Mouse (Mus musculus): ENCODE measurements at regions not wholly inside any gene's neighbourhood (a gene's known extent, or its start where the extent isn't known, plus 50 kb on each side); places are given as distances from the start of the nearest gene placed in this dataset.

DNA sequence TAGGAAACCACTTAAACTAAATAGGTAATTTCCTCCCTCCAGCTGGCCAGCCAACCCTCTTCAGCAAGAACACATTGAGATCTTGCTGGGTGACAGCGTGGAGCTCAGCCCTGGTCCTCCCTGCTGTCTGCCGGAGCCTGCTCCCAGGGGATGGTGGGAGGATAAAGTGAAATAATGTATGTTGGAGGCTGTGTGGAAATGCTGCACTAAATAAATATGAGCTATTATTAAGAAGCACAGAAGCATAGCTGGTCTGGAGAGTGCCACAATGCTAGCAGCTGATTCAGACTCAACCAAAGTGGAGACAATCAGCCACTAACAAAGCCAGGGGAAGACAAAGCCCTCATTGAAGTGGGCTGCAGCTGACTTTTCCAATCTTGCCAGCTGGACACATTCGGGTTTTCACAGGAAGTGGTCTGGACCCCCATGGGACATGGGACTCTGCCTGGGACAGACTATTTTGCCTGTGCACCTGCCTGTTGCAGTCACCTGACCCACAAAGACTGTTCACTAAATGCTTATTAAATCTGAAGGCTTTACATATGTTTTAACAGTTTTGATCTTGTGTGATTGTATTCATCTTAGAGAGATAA lies 248.3 kb downstream of the Emp1 start:
- DNase-seq (ENCODE audit: low spot score in 2 of 2), result no peak

DNA sequence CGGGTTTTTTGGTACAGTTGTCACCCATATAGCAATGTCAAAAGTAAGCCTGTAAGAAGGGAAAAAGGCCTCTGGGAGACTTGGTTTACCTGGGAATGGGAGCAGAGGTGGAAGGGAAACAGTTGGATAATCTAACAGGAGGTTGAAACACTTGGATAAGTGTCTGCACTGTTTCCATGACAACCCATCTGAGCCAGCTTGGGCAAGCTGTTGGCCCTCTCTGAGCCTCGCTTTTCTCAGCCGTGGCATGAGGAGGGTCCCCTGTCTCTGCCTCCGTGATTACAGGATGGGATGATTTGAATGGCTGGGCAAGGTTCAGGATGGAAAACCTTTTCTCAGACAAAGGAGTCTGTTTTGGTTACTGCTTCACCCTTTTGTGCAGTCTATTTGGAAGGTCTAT lies 265.6 kb downstream of the Emp1 start:
- DNase-seq (ENCODE audit: low spot score in 2 of 2), result no peak

DNA sequence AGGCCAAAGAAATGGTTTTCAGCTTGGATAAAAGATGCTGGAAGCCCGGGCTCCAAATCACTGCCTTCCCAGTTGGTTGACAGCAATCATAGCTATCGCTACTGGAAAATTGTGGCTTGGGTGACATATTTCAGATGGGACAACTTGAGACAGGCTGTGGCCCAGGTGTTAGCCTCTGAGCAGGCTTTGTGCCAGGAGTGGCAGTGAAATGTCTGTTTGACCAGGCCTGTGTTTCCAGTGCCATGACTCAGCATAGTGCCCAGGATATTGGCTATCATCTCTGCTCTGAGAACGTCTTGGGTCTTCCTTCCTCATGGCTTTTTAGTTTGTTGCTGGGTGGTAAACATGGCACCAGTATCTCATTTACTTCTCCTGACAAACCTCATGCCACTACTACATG lies 266.9 kb downstream of the Emp1 start:
- DNase-seq (ENCODE audit: low spot score in 2 of 2), result no peak

DNA sequence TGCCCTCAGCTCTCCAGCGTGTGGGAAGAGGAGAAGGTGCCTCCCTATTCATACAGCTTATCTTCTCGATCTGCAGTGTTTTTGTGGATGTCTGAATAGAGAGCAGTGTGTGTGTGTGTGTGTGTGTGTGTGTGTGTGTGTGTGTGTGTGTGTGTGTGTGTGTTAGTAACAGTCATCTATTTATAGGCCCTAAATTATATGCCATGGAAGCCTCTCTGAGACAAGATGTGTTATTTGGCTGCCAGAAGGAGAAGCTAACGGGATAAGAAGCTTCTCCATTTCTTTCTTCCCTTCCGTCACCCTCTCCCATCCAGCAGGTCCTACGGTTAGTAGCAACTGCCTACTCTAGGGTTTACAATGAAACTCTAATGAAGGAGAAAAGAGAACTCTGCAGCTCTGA lies 270.3 kb downstream of the Emp1 start:
- no peak for DNase-seq (ENCODE audit: low spot score in 2 of 2)

DNA sequence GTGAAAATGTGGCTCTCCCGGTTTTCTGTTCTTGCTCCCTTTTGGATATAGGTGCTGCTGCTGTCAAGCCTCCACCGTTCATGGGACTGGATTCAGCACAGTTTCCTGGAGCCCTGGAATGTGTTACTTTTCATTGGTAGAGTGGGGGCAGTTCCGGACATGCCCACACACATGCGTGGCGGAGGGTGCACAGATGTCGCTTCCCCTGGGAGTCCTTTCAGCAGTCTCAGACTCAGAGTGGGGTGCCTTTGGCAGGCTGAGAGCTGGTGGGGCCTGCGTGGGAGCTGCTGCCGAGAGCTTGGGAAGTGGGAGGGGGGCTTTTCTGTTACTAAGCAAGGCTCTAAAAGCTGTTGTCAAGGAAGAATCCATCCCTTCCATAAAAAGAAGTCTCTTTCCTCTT lies 274.3 kb downstream of the Emp1 start:
- no peak for DNase-seq (ENCODE audit: low spot score in 2 of 2)

DNA sequence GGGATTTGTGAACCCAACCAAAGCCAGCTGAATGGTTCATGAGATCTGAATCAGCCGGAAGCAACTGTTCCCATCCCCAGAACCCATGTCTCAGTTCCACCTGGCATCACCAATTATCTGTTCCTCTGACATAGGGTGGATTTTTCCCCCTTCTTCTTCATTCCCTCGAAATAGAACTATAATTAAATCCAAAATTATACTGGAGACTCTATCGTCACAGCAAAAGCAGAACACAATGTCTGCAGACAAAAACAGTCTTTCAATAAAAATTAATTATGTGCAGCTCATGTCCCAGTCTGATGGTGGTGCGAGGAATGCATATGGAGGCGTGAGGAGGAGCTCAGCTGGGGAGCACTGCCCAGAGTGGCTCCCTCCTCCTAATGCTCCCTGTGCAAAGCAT lies 280.4 kb downstream of the Emp1 start:
- no peak for DNase-seq (ENCODE audit: low spot score in 2 of 2)

DNA sequence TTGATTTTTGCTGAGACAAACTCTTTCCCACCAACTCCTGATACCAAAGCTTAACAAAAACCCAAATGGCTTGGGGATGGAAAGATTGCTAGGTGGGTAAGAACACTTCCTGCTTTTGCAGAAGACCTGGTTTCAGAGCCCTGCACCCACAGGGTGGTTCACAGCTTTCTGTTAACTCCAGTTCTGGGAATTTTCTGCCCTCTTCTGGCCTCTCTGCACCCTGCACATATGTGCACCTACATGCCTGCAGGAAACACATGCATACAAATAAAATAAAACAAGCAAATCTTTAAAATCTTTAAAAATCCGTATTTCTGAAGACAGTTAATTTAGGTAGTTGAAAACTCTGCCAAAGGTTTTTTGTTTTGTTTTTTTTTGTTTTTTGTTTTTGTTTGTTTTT lies 283.8 kb downstream of the Emp1 start:
- DNase-seq (ENCODE audit: low spot score in 2 of 2), result no peak

DNA sequence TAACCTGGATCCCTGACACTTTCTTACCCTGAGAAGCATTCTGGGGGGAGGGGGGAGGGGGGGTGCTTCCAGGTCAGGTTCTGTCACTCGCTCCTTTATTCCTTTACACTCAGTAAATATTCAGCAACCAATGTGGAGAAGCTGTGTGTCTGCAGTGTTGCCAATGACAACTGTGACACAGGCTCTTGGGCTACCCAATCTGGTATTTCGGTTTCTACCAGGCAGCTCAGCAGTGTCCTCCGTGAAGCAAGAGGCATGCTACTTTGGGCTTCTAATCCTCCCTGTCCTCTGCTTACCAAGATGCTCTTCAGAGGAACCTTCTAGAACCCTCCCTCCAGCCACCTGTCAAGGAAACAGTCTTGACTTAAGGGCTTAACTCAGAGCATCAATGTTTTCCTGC lies 290.7 kb downstream of the Emp1 start:
- DNase-seq (ENCODE audit: low spot score in 2 of 2), result no peak

DNA sequence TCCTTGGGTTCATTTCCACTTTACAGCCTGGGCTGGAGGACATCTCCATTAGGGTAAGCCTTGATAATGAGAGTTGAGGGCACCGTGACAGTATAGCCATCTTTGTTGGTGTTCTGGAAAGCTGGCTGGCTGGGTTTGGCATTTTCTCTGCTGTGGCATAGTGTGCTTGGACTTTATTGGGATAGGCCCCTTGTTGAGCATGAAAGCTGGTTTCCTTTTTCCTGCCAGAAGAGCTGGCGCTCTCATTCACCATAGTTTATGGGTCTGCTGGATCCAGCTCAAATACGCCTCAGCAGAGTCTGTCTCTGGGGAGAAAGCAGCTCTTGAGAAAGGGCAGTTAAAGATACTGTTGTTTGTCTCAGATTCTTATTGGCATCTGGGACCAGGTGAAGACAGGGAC lies 300.0 kb downstream of the Emp1 start:
- no peak for DNase-seq (ENCODE audit: low spot score in 2 of 2)

DNA sequence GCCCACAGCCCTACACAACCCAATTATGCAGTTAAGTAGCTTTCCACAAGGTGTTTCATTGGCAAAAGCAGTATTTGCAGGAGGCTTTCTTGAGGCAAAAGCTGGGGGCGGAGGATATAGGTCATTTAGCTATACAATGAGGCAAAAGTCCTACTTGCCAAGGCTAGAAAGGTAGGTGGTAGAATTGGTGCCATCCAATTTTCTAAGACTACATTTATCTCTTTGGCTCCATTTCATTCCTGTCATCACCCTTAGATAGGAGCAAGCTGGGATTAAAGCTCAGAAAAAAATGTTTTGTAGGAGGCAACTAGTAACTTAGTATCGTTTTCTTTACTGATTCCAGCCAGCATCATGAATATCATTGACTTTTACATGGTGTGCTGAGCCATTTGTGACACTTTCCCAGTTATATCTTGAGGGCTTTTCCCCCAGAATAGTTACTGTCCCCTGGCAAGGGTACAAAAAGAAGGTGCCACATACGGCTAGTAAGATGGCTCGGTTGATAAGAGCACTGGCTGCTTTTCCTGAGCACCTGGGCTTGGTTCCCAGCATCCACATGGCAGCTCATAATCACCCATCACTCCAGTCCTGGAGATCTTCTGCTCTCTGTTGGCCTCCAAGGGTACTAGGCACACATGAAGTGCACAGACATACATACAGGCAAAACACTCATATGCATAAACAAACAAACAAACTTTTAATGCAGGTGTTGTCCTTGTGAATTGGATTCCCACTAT lies 300.6 kb downstream of the Emp1 start:
- DNase-seq (ENCODE audit: low spot score in 2 of 2), result no peak

Data from spleen, postnatal 14 days (tissue).